Mouse (Mus musculus) midbrain, postnatal 0 days (tissue): Measurements from ENCODE around the gene Tfe3. TPM values are rescaled to one million over a fixed set of nuclear protein-coding genes. Genes with fewer than 3 reads are reported as not detected.
"Not testable (repeated sequence)": the region's sequence is repeated elsewhere in the genome, so short reads cannot be mapped to it uniquely, and the experiment has no call there.

Experiments
- ATAC-seq: fragments of 200-750 bp; cut with Nextera tagmentation; 2 replicates; pipeline ENCODE4 v1.8.0; 2017; ENCODE audit warnings: moderate number of reproducible peaks, mild to moderate bottlenecking, moderate TSS enrichment, moderate library complexity; ENCODE audit not compliant: low FRiP score
- DNase-seq: peaks from one replicate; pipeline ENCODE4 v3.0.0-alpha.2; 2015; ENCODE audit warnings: low spot score
- H3K27ac ChIP-seq: fragments of 300-500 bp; sonication (generic); 2 replicates; pipeline ENCODE4 v1.5.1; 2014; ENCODE audit warnings: low read depth, mild to moderate bottlenecking, low read length, mixed read lengths
- H3K27me3 ChIP-seq: fragments of 300-500 bp; sonication (generic); 2 replicates; pipeline ENCODE4 v1.6.1; 2014; ENCODE audit warnings: low read length, control low read depth, mixed read lengths; ENCODE audit not compliant: insufficient read depth
- H3K36me3 ChIP-seq: fragments of 300-500 bp; sonication (generic); 2 replicates; pipeline ENCODE4 v1.6.1; 2014; ENCODE audit warnings: low read length, control low read depth, mixed read lengths; ENCODE audit not compliant: insufficient read depth
- H3K4me1 ChIP-seq: fragments of 300-500 bp; sonication (generic); 2 replicates; pipeline ENCODE4 v1.6.1; 2014; ENCODE audit warnings: mild to moderate bottlenecking, control low read depth, antibody characterized with exemption, low read length, mixed read lengths; ENCODE audit not compliant: insufficient read depth
- H3K4me2 ChIP-seq: fragments of 300-500 bp; sonication (generic); 2 replicates; pipeline ENCODE4 v1.6.1; 2014; ENCODE audit warnings: low read depth, mild to moderate bottlenecking, low read length, mixed read lengths; ENCODE audit not compliant: poor library complexity, severe bottlenecking
- H3K4me3 ChIP-seq: fragments of 300-500 bp; sonication (generic); 2 replicates; pipeline ENCODE4 v1.5.1; 2014; ENCODE audit warnings: low read depth, mild to moderate bottlenecking, low read length, moderate library complexity
- H3K9ac ChIP-seq: fragments of 300-500 bp; sonication (generic); replicated peaks from 2 replicates; pipeline ENCODE4 v1.6.1; 2014; ENCODE audit warnings: mild to moderate bottlenecking, low read length, moderate library complexity, mixed read lengths; ENCODE audit not compliant: poor library complexity, severe bottlenecking
- H3K9me3 ChIP-seq: fragments of 300-500 bp; sonication (generic); 2 replicates; pipeline ENCODE4 v1.6.1; 2016; ENCODE audit warnings: low read length, control low read depth
- CTCF ChIP-seq: IDR thresholded peaks from 2 replicates; pipeline ENCODE4 v1.5.1; 2016; ENCODE audit warnings: antibody characterized with exemption, mild to moderate bottlenecking
- WGBS: fragments of 180-500 bp; shearing (Covaris S2); extraction: QIAGEN DNeasy Blood & Tissue Kit; methylation state at CpG from one replicate; pipeline ENCODE4 v1.1.7; 2014; 5-methylcytosine and 5-hydroxymethylcytosine counted together
- polyA plus RNA-seq: library from polyadenylated mRNA; unstranded; fragments of >200 nt; fragmentation: Nextera tagmentation; extraction: Ambion mirVana; gene quantifications from 2 replicates; pipeline ENCODE4 v1.2.1, GENCODE M21; 2015
- total RNA-seq: library from RNA; depleted of rRNA; stranded (reverse); fragments of >200 nt; gene quantifications from 2 replicates; pipeline ENCODE4 v1.2.3, GENCODE M21; 2014; rRNA removed

Tfe3 gene
- total RNA-seq = 21.0 and 22.3 TPM in 2 replicates
- polyA plus RNA-seq = 20.0 and 21.0 TPM in 2 replicates

- DNase-seq = peak; percentile 95
- Histone ChIP-seq H3K4me2 (peak within 1 kb of the TSS; percentile 62), H3K4me3 (peak within 1 kb of the TSS; percentile 61), H3K27me3 (no peaks in the 10 kb centered on the region), H3K27ac (peak within 1 kb of the TSS; percentile 32; the same call in 1 of the 2 replicates), H3K4me1 (no peaks in the 10 kb centered on the region), H3K9ac (peak within 1 kb of the TSS; percentile 55), H3K9me3 (no peaks in the 10 kb centered on the region), H3K36me3 (0 out of 2 replicates have a peak, but pooled peaks cover under 1% of the 10 kb centered on the region)
- ATAC-seq = peak; percentile 96
- TF ChIP-seq CTCF = no peak
- 26% methylated on average over 35 of the region's 38 CpGs for WGBS
These were observed at the start of gene Tfe3 for GRCm38 (mm10) chrX:7762137-7762920. TSS of gene Tfe3 (plus strand) at chrX:7762560.

DNA sequence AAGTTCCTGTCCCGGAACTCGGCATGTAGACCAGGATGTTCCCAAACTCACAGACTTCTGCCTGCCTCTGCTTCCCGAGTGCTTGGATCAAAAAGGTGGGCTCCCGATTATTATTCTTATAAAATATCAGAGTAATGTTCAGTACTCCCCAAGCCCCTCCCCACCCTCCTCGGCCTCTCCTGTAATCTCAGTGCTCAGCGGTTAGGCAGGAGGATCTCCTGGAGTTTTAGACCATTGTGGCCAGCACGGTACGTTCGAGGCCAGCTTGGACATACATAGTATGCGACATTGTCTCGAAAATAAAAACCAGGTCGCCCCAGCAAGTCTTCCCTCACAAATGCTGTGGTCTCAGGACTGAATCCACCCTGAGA, 48.6 kb upstream of the Tfe3 start:
- not testable (repeated sequence) for ATAC-seq, H3K27me3 ChIP-seq, H3K9ac ChIP-seq, H3K9me3 ChIP-seq, H3K36me3 ChIP-seq, H3K27ac ChIP-seq, H3K4me1 ChIP-seq, DNase-seq
- peak overlapping the region; percentile 37 for H3K4me2 ChIP-seq
- 31% methylated on average over 5 of the region's 12 CpGs for WGBS
- peak overlapping the region; percentile 30 for H3K4me3 ChIP-seq

- H3K9ac ChIP-seq, H3K4me1 ChIP-seq, H3K9me3 ChIP-seq, H3K36me3 ChIP-seq, H3K27ac ChIP-seq, H3K27me3 ChIP-seq: not testable (repeated sequence)
- Histone ChIP-seq H3K4me3 (peak within 1 kb of the TSS; percentile 30), H3K4me2 (peak within 1 kb of the TSS; percentile 37)
- ATAC-seq (peak; percentile 98), DNase-seq (peak; percentile 96)
- 18% methylated on average over 17 of the region's 60 CpGs for WGBS
These were observed 48.0 kb upstream of the Tfe3 start, which contains the start of gene Wdr45 for GRCm38 (mm10) chrX:7714135-7714899. TSS of gene Wdr45 (plus strand) at chrX:7714333.

DNA sequence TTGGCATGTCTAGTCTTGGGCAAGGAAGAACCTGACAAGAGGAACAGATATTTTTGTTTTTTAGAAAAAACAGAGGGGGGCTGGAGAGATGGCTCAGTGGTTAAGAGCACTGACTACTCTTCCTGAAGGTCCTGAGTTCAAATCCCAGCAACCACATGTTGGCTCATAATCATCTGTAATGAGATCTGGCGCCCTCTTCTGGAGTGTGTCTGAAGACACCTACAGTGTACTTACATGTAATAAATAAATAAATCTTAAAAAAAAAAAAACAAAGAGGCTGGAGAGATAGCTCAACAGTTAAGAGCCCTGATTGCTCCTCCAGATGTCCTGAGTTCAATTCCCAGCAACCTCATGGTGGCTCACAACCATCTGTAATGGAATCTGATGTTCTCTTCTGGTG, 46.3 kb upstream of the Tfe3 start:
- not testable (repeated sequence) for H3K4me1 ChIP-seq, H3K27me3 ChIP-seq, ATAC-seq, H3K36me3 ChIP-seq, H3K9me3 ChIP-seq, H3K4me2 ChIP-seq, H3K4me3 ChIP-seq, H3K9ac ChIP-seq, DNase-seq, H3K27ac ChIP-seq
- 24% methylated on average over 1 of the region's 1 CpGs for WGBS
- TF ChIP-seq CTCF = peak; percentile 8; the same call in 1 of the 2 replicates

DNA sequence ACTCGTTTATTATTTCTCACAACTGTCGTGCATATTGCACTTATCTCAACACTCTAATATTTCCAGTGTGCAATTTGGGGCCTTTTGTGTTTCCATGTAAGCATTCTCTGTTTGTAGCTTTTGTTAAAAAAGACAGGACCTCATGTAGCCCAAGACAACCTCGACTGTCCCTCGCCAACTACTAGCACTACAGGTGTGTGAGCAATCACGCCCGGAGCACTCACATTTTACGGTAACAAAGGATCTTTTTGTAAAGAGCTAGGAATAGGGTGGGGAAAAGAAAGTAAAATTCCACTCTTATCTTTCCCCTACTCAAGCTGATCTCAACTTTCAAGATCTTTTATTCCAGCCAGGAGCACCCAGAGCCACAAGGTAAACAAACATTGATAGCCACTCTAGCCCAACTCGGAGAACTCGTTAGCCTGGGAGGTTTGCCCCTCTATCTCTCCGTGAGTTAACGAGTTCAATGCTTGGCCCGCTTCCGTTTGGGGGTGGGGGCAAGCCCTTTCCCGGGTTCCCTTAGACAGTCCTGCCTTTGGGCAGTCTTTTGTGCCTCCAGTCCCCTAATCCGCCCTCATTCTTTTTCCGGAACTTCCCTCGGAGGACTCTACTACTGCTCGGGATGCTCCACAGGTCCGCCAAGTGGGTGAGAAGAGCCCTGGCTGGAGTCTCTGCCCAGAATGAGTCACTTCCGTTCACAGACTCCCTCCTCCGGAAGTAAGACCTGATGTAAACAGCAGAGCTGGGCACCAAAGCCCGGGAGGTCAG, 40.7 kb upstream of the Tfe3 start, which contains the start of gene Gm45208:
Gene Gm45208 (plus strand): TSS at position 732 of the 768 bp plus-strand sequence.
- TF ChIP-seq CTCF = no peak
- Histone ChIP-seq H3K27ac (peak within 1 kb of the TSS; percentile 73), H3K4me1 (no peaks in the 10 kb centered on the region), H3K4me3 (peak within 1 kb of the TSS; percentile 48), H3K9me3 (no peaks in the 10 kb centered on the region), H3K4me2 (peak within 1 kb of the TSS; percentile 61), H3K36me3 (no peaks in the 10 kb centered on the region), H3K27me3 (no peaks in the 10 kb centered on the region), H3K9ac (peak within 1 kb of the TSS; percentile 50)
- WGBS = 26% methylated on average over 22 of the region's 22 CpGs
- ATAC-seq (peak; percentile 86), DNase-seq (peak; percentile 84)
